In the genomic region with DNA sequence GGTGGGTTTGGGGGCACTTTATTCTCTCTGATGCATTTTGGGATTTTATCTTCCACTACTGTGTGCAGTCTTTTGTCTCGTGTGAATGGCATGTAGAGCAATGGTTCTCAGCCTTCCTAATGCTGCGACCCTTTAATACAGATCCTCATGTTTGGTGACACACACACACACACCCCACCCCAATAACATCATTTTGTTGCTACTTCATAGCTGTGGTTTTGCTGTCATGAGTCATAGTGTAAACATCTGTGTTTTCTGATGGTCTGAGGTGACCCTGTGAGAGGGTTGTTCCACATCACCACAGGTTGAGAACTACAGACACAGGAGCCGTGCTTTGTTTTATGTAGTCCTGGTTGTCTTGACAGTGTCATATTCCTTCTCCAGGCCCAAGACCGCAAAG, we compare ENCODE assay signal across 16 mouse cellular contexts. TPM values are rescaled to one million over a fixed set of nuclear protein-coding genes. Genes with fewer than 3 reads are reported as not detected.
DNase-seq lines count a peak whose midpoint lies in the region; ATAC-seq and TF ChIP-seq lines count a peak whose summit lies in the region.
"Had no signal": no experiment of that assay in that cellular context is flagged by ENCODE, and none has a peak within 500 bp of the region (broad histone marks: within the 10 kb centered on the region; RNA-seq: fewer than 3 reads in every experiment).

No protein-coding gene starts in this region.

- H3K27ac ChIP-seq in liver, embryonic 11.5 days (ENCODE audit: low read depth, low read length) = peak overlapping the region; percentile 40
- H3K27ac ChIP-seq in embryonic fibroblast, embryonic 13.5 days (ENCODE audit: insufficient read depth, low read length) = peak overlapping the region; percentile 67
- H3K27ac ChIP-seq: forebrain, embryonic 15.5 days; hindbrain, embryonic 13.5 days had no signal

- H3K4me2 ChIP-seq in liver, embryonic 11.5 days = no peak overlapping the region; the same call in 1 of the 2 replicates
- H3K4me2 ChIP-seq in myocyte (ENCODE audit: low read depth) = peak overlapping the region; percentile 83
- H3K4me2 ChIP-seq: forebrain, embryonic 15.5 days; hindbrain, embryonic 13.5 days had no signal

- ATAC-seq in liver, embryonic 11.5 days (replicated peaks; ENCODE audit: low FRiP score) = no peak
- peak; percentile 33 for ATAC-seq in CD4-positive, CD25-positive, alpha-beta regulatory T cell, adult 4 months
- no peak for ATAC-seq in granulocyte monocyte progenitor cell, adult 5-6 weeks (replicated peaks; ENCODE audit: poor library complexity, severe bottlenecking)
- ATAC-seq: forebrain, embryonic 15.5 days; intestine, postnatal 0 days had no signal

- H3K4me1 ChIP-seq in liver, embryonic 11.5 days (replicated peaks; ENCODE audit: control insufficient read depth, insufficient read depth, low read length) = peaks cover 74% of the 10 kb centered on the region
- peaks cover 45% of the 10 kb centered on the region for H3K4me1 ChIP-seq in embryonic fibroblast, embryonic 13.5 days (ENCODE audit: control insufficient read depth, insufficient read depth, low read length)

- no peaks in the 10 kb centered on the region for H3K9me3 ChIP-seq in liver, embryonic 11.5 days (ENCODE audit: control insufficient read depth, low read length)
- H3K9me3 ChIP-seq: forebrain, embryonic 15.5 days; hindbrain, embryonic 13.5 days had no signal

- peaks cover 100% of the 10 kb centered on the region for H3K79me2 ChIP-seq in myocyte (ENCODE audit: control insufficient read depth, insufficient read depth)

- peaks cover 6% of the 10 kb centered on the region for H3K36me3 ChIP-seq in liver, embryonic 11.5 days (ENCODE audit: control insufficient read depth, insufficient read depth, low read length)
- H3K36me3 ChIP-seq in myocyte (ENCODE audit: control insufficient read depth, insufficient read depth) = peaks cover 30% of the 10 kb centered on the region
- H3K36me3 ChIP-seq: forebrain, embryonic 15.5 days had no signal

- no peaks in the 10 kb centered on the region for H3K27me3 ChIP-seq in liver, embryonic 11.5 days (replicated peaks; ENCODE audit: control insufficient read depth, insufficient read depth, low read length)
- H3K27me3 ChIP-seq in myocyte (ENCODE audit: control insufficient read depth, insufficient read depth, insufficient read length) = no peaks in the 10 kb centered on the region
- H3K27me3 ChIP-seq: forebrain, embryonic 15.5 days; hindbrain, embryonic 13.5 days had no signal

- no peak overlapping the region for H3K9ac ChIP-seq in liver, embryonic 11.5 days (ENCODE audit: low read depth, low read length)
- H3K9ac ChIP-seq: forebrain, embryonic 15.5 days; hindbrain, embryonic 13.5 days had no signal

- TF ChIP-seq POLR2A in embryonic fibroblast, embryonic 13.5 days (IDR thresholded peaks at IDR 0.05; ENCODE audit: low read depth, low read length) = no peak
- TF ChIP-seq POLR2A in myocyte (IDR thresholded peaks at IDR 0.05; ENCODE audit: insufficient read length, low read depth) = no peak

- 65% methylated on average over 4 of the region's 4 CpGs for WGBS in liver, embryonic 11.5 days

- no peak overlapping the region for H3K4me3 ChIP-seq in liver, embryonic 11.5 days (ENCODE audit: low read depth, low read length)
- no peak overlapping the region for H3K4me3 ChIP-seq in embryonic fibroblast, embryonic 13.5 days (ENCODE audit: insufficient read depth, low read length)
- H3K4me3 ChIP-seq in myocyte = no peak overlapping the region
- H3K4me3 ChIP-seq: forebrain, embryonic 15.5 days; hindbrain, embryonic 13.5 days had no signal

- no peak for TF ChIP-seq CTCF in embryonic fibroblast, embryonic 13.5 days (IDR thresholded peaks at IDR 0.05; ENCODE audit: borderline replicate concordance, insufficient read depth, low read length)

- no peak overlapping the region for H3ac ChIP-seq in myocyte (ENCODE audit: control insufficient read depth, insufficient read length)

- no peak for DNase-seq in liver, embryonic 11.5 days (ENCODE audit: low spot score)
- no peak for DNase-seq in liver
- no peak for DNase-seq in frontal cortex, postnatal 10 days (ENCODE audit: low spot score in 2 of 2)
- DNase-seq in adrenal gland, postnatal 4 days (ENCODE audit: low spot score in 2 of 2) = no peak
- DNase-seq: adrenal gland, postnatal 25 days; gastrocnemius, postnatal 14 days; kidney, postnatal 14 days; left cerebral cortex, postnatal 4 days; lung, adult 18-20 months had no signal

TF ChIP-seq in myocyte, 11 proteins besides CTCF, POLR2A, EP300 and RAD21:
- no peak for TF ChIP-seq MYOG (IDR thresholded peaks at IDR 0.05; ENCODE audit: control insufficient read depth in 1 of 3, insufficient read depth in 1 of 3, insufficient read length in 2 of 3, low read depth in 2 of 3)
- TF ChIP-seq SRF (IDR thresholded peaks at IDR 0.05; ENCODE audit: control insufficient read depth, insufficient read length, low read depth) = no peak
- no peak for TF ChIP-seq E2F4 (IDR thresholded peaks at IDR 0.05; ENCODE audit: insufficient read depth)
- no peak for TF ChIP-seq REST (IDR thresholded peaks at IDR 0.05; ENCODE audit: insufficient read depth, insufficient read length)
- TF ChIP-seq POLR2AphosphoS2 (IDR thresholded peaks at IDR 0.05; ENCODE audit: insufficient read length, low read depth) = no peak
- TF ChIP-seq USF1 (IDR thresholded peaks at IDR 0.05; ENCODE audit: low read depth) = no peak
- peak in 1 of 3 experiments; percentile 10 for TF ChIP-seq MYOD1 (IDR thresholded peaks at IDR 0.05; ENCODE audit: control insufficient read depth in 1 of 3, insufficient read length in 2 of 3, low read depth in 2 of 3)
- peak; percentile 26 for TF ChIP-seq MAX (IDR thresholded peaks at IDR 0.05; ENCODE audit: low read depth)

RNA-seq across cellular contexts. Expression of gene Ugcg, which starts 15.6 kb away (rescaled TPM):
- 25.9 and 26.1 TPM in 2 replicates for polyA plus RNA-seq in liver, embryonic 11.5 days (2014; fragmentation: Nextera tagmentation; extraction: Ambion mirVana)
- 10 to 100 TPM; 15.4 to 28.8 TPM for polyA plus RNA-seq in CD4-positive, CD25-positive, alpha-beta regulatory T cell, adult 4 months (2017; shearing (Covaris generic))
- 87.0 and 107 TPM in 2 replicates for polyA plus RNA-seq in embryonic fibroblast, embryonic 13.5 days (2011; ENCODE audit: insufficient read length, low read depth, missing spikeins)
- polyA plus RNA-seq in myocyte (2012; fragmentation: generic; extraction: Trizol) = 24.0 TPM
- total RNA-seq in adrenal gland, postnatal 4 days (2021) = 10 to 100 TPM; 56.0 to 67.6 TPM
- 34.4 and 35.8 TPM in 2 replicates for total RNA-seq in granulocyte monocyte progenitor cell, adult 5-6 weeks (2014; fragmentation: Nextera tagmentation)
- 24.6 and 38.7 TPM in 2 replicates for total RNA-seq in granulocyte monocyte progenitor cell, adult 5-6 weeks (2017)
